Mouse (Mus musculus) erythroid progenitor cell, adult 5-6 weeks (primary cell): ENCODE data around the gene Tubg1. TPM values are rescaled to one million over a fixed set of nuclear protein-coding genes. Genes with fewer than 3 reads are reported as not detected.
A peak's percentile ranks its signal among the peaks of the same experiment; 100 is the strongest.

ENCODE experiments used
- ATAC-seq: replicated peaks from 2 replicates; pipeline ENCODE4 v1.8.0; 2016; ENCODE audit warnings: moderate number of reproducible peaks, mild to moderate bottlenecking, moderate TSS enrichment, inconsistent platforms; ENCODE audit not compliant: poor library complexity, low FRiP score, severe bottlenecking
- total RNA-seq, 2 experiments: library from RNA; stranded (forward) in 1 of 2; stranded (reverse) in 1 of 2; fragments of 150-400 nt in 1 of 2; fragments of 186-747, 209-891 nt in 1 of 2; gene quantifications; 2 replicates each; pipeline versions ENCODE4 v1.2.3 to v1.2.4; 2015 to 2017; ENCODE audit warnings: low replicate concordance in 2 of 2

Gene Tubg1
- total RNA-seq (2015; ENCODE audit: low replicate concordance): 29.3 and 38.2 TPM in 2 replicates
- total RNA-seq (2017; ENCODE audit: low replicate concordance): 30.8 and 40.7 TPM in 2 replicates

- peak; percentile 88 for ATAC-seq
Measured at GRCm38 (mm10) chr11:101119761-101120544, at the start of gene Tubg1, which contains the start of gene Retreg3. TSS of gene Tubg1 (plus strand) at chr11:101119938. TSS of gene Retreg3 (minus strand) at chr11:101119893.

- ATAC-seq: peak; percentile 56
Measured at GRCm38 (mm10) chr11:101070189-101070527, 49.6 kb upstream of the Tubg1 start.

GRCm38 (mm10) chr11:101070987-101071386 lies 48.8 kb upstream of the Tubg1 start:
- no peak for ATAC-seq

GRCm38 (mm10) chr11:101071810-101072428 lies 47.8 kb upstream of the Tubg1 start:
- no peak for ATAC-seq

GRCm38 (mm10) chr11:101078121-101078520 lies 41.6 kb upstream of the Tubg1 start, which contains the start of gene Hsd17b1:
TSS of gene Hsd17b1 (plus strand) at chr11:101078411.
- ATAC-seq: no peak

GRCm38 (mm10) chr11:101079746-101080145 lies 40.0 kb upstream of the Tubg1 start:
- ATAC-seq: no peak

GRCm38 (mm10) chr11:101080421-101080820 lies 39.3 kb upstream of the Tubg1 start:
- ATAC-seq: no peak

- ATAC-seq: no peak
Measured at GRCm38 (mm10) chr11:101081659-101082058, 38.1 kb upstream of the Tubg1 start.

GRCm38 (mm10) chr11:101082208-101083082 lies 37.3 kb upstream of the Tubg1 start, which contains the start of gene Coasy:
TSS of gene Coasy (plus strand) at chr11:101082565.
- peak; percentile 73 for ATAC-seq

- ATAC-seq: no peak
Measured at GRCm38 (mm10) chr11:101083083-101083697, 36.5 kb upstream of the Tubg1 start.

GRCm38 (mm10) chr11:101084246-101084645 lies 35.5 kb upstream of the Tubg1 start:
- ATAC-seq: no peak

GRCm38 (mm10) chr11:101084811-101085210 lies 34.9 kb upstream of the Tubg1 start:
- no peak for ATAC-seq

- no peak for ATAC-seq
Measured at GRCm38 (mm10) chr11:101085617-101086322, 34.0 kb upstream of the Tubg1 start.

GRCm38 (mm10) chr11:101086323-101086674 lies 33.4 kb upstream of the Tubg1 start:
- ATAC-seq: no peak

- peak; percentile 78 for ATAC-seq
Measured at GRCm38 (mm10) chr11:101086756-101087681, 32.7 kb upstream of the Tubg1 start, which contains the start of gene Mlx. TSS of gene Mlx (plus strand) at chr11:101087277.

- ATAC-seq: no peak
Measured at GRCm38 (mm10) chr11:101087682-101088055, 32.1 kb upstream of the Tubg1 start.

- no peak for ATAC-seq
Measured at GRCm38 (mm10) chr11:101089931-101090330, 29.8 kb upstream of the Tubg1 start.

GRCm38 (mm10) chr11:101094930-101095313 lies 24.8 kb upstream of the Tubg1 start:
- peak; percentile 10 for ATAC-seq
